Mouse (Mus musculus): ENCODE results near the gene Emilin3.

Emilin3 gene

GRCm38 (mm10) chr2:160872395-160872794, 39.7 kb downstream of the Emilin3 start:
- DNase-seq = peak; percentile 72

- DNase-seq = no peak
Measured at GRCm38 (mm10) chr2:160871310-160871709, 40.8 kb downstream of the Emilin3 start.

- DNase-seq = no peak
Measured at GRCm38 (mm10) chr2:160869446-160869845, 42.7 kb downstream of the Emilin3 start.

- no peak for DNase-seq
Measured at GRCm38 (mm10) chr2:160865266-160865665, 46.9 kb downstream of the Emilin3 start.

GRCm38 (mm10) chr2:160864112-160864511, 48.0 kb downstream of the Emilin3 start:
- DNase-seq = no peak

- no peak for DNase-seq
Measured at GRCm38 (mm10) chr2:160860363-160860762, 51.8 kb downstream of the Emilin3 start.
